15 mouse cellular contexts compared by ENCODE assay signal in the genomic region with DNA sequence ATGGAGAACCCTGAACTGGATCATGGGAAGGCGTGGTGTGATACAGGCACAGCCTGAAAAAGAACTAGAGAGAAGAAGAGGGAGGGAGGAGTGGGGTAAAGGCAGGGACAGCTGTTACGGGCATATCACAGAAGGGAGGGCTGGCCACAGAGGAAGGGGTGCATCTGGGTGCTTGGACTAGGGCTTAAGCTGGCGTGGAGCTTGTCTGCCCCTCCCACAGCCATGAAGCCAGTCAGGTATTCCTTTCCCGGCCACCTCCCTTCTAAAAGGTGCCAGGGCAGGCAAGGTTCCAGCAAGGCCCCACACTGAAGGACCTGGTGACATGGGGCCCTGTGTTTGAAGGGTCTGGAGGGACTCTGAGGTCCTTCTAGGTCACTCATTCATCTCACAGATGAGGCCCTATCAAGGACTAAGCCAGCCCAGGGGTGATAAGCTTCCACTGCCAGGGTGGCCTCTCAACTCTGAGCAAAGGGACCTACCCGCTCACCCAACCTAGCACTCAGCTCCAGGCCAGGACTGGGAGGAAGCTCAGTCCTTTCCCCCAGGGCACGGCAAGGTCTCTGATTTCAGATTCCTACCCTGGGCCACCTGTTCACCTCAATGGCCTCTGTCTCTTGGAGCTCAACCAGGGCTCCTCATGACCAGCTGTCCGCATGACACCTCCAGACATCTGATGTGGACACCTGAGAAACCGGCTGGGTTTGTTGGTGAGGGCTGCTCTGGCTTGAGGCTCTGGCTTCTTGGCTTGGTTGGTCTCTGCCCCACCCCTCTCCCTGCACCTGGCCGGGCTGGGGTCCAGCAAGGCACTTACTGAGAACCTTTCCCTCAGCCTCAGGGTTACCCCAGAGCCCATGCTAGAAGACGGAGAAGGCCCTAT. TPM values are rescaled to one million over a fixed set of nuclear protein-coding genes. Genes with fewer than 3 reads are reported as not detected.
DNase-seq lines count a peak whose midpoint lies in the region; ATAC-seq lines count a peak whose summit lies in the region.
"Had no signal": no experiment of that assay in that cellular context is flagged by ENCODE, and none has a peak within 500 bp of the region (broad histone marks: within the 10 kb centered on the region; RNA-seq: fewer than 3 reads in every experiment).

No protein-coding gene starts in this region.

- WGBS in liver, embryonic 12.5 days (ENCODE audit: insufficient replicate concordance), result 63% methylated on average over 10 of the region's 10 CpGs

- intact Hi-C loops in gastrocnemius, postnatal 36 days (cut with DNase I), result no loop called here

- no peak for DNase-seq in cerebellum, postnatal 4 days (ENCODE audit: low spot score in 2 of 2)
- DNase-seq in lung, adult 18-20 months, result peak; percentile 56 to 65
- DNase-seq in lung, postnatal 10 days, result no peak
- DNase-seq in gastrocnemius, postnatal 36 days, result peak; percentile 46 to 48
- peak; percentile 39 for DNase-seq in lung, postnatal 25 days (ENCODE audit: low spot score)
- DNase-seq in frontal cortex, postnatal 14 days (ENCODE audit: low spot score in 2 of 2), result no peak
- DNase-seq: embryo, embryonic 11 days; right cerebral cortex, postnatal 25 days had no signal

- H3K9ac ChIP-seq in liver, embryonic 12.5 days, result no peak overlapping the region
- H3K9ac ChIP-seq: forebrain, embryonic 12.5 days; hindbrain, embryonic 14.5 days; liver, embryonic 15.5 days; neural tube, embryonic 13.5 days; stomach, embryonic 15.5 days had no signal

- ATAC-seq in cerebellum, adult (ENCODE audit: insufficient number of reproducible peaks, low FRiP score, low TSS enrichment), result peak; percentile 23; the same call in 1 of the 2 replicates
- ATAC-seq in liver, embryonic 12.5 days, result no peak

- H3K36me3 ChIP-seq in liver, embryonic 12.5 days, result no peaks in the 10 kb centered on the region
- H3K36me3 ChIP-seq: forebrain, embryonic 12.5 days; liver, embryonic 15.5 days; neural tube, embryonic 13.5 days; stomach, embryonic 15.5 days had no signal

- H3K9me3 ChIP-seq in liver, embryonic 12.5 days (replicated peaks), result no peaks in the 10 kb centered on the region
- H3K9me3 ChIP-seq: forebrain, embryonic 12.5 days; liver, embryonic 15.5 days; neural tube, embryonic 13.5 days; stomach, embryonic 15.5 days had no signal

- no peak overlapping the region for H3K27ac ChIP-seq in liver, embryonic 12.5 days
- H3K27ac ChIP-seq: forebrain, embryonic 12.5 days; hindbrain, embryonic 14.5 days; liver, embryonic 15.5 days; neural tube, embryonic 13.5 days; stomach, embryonic 15.5 days had no signal

- no peak overlapping the region for H3K4me2 ChIP-seq in liver, embryonic 12.5 days
- H3K4me2 ChIP-seq: forebrain, embryonic 12.5 days; hindbrain, embryonic 14.5 days; liver, embryonic 15.5 days; neural tube, embryonic 13.5 days; stomach, embryonic 15.5 days had no signal

- peaks cover 21% of the 10 kb centered on the region for H3K4me1 ChIP-seq in liver, embryonic 12.5 days

- no peak overlapping the region for H3K4me3 ChIP-seq in liver, embryonic 12.5 days
- H3K4me3 ChIP-seq: forebrain, embryonic 12.5 days; liver, embryonic 15.5 days; neural tube, embryonic 13.5 days; stomach, embryonic 15.5 days had no signal

- peaks cover 9% of the 10 kb centered on the region; the same call in 1 of the 2 replicates for H3K27me3 ChIP-seq in liver, embryonic 12.5 days (replicated peaks)
- H3K27me3 ChIP-seq: forebrain, embryonic 12.5 days; liver, embryonic 15.5 days; neural tube, embryonic 13.5 days; stomach, embryonic 15.5 days had no signal

RNA-seq across cellular contexts. Expression of gene Selenon, which starts 45.1 kb away (rescaled TPM):
- total RNA-seq in gastrocnemius, postnatal 36 days (2021), result 1 to 10 TPM; 4.9 to 6.1 TPM
- polyA plus RNA-seq in liver, embryonic 12.5 days (2016; fragmentation: Nextera tagmentation; extraction: Ambion mirVana), result 12.5 and 14.1 TPM in 2 replicates

Comparison
In these comparisons a context has a peak if more than half of its experiments do, and no peak if none do; other contexts are left out.
1. DNase-seq: peak in lung, adult 18-20 months (2 of 2), gastrocnemius, postnatal 36 days (2 of 2) and lung, postnatal 25 days (single experiment); none in cerebellum, postnatal 4 days (0 of 2), lung, postnatal 10 days (single experiment) and frontal cortex, postnatal 14 days (0 of 2).